ENCODE assay signal across 8 mouse cellular contexts in the genomic region with DNA sequence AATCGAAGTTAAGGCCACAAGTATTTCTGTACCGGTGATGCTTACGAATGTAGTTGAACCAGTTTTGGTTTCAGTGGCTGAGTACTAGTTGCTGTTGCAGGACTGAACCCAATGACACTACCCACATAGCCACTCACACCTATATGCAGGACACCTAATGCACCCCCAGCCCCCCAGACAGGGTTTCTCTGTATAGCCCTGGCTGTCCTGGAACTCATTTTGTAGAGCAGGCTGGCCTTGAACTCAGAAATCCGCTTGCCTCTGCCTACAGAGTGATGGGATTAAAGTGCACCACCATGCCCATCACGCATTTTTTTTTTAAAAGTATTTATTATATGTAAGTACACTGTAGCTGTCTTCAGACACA. TPM values are rescaled to one million over a fixed set of nuclear protein-coding genes. Genes with fewer than 3 reads are reported as not detected.
A peak's percentile ranks its signal among the peaks of the same experiment; 100 is the strongest.
DNase-seq lines count a peak whose midpoint lies in the region; ATAC-seq and TF ChIP-seq lines count a peak whose summit lies in the region.

No protein-coding gene starts in this region.

- peaks cover 32% of the 10 kb centered on the region for H3K36me3 ChIP-seq in forebrain, embryonic 12.5 days (replicated peaks)
- peaks cover 7% of the 10 kb centered on the region; the same call in 1 of the 2 replicates for H3K36me3 ChIP-seq in forebrain, embryonic 11.5 days (ENCODE audit: control insufficient read depth, insufficient read depth, low read length)
- peaks cover 46% of the 10 kb centered on the region for H3K36me3 ChIP-seq in megakaryocyte, embryonic 14.5 days (replicated peaks; ENCODE audit: low read length)
- H3K36me3 ChIP-seq in limb, embryonic 15.5 days: peaks cover 22% of the 10 kb centered on the region
- peaks cover 12% of the 10 kb centered on the region; the same call in 1 of the 2 replicates for H3K36me3 ChIP-seq in stomach, postnatal 0 days (ENCODE audit: control insufficient read depth, insufficient read depth, low read length)

- 57% methylated on average over 5 of the region's 5 CpGs for WGBS in forebrain, embryonic 12.5 days
- 66% methylated on average over 5 of the region's 5 CpGs for WGBS in forebrain, embryonic 11.5 days
- 57% methylated on average over 5 of the region's 5 CpGs for WGBS in limb, embryonic 15.5 days
- 50% methylated on average over 5 of the region's 5 CpGs for WGBS in stomach, postnatal 0 days

- DNase-seq in forebrain, embryonic 11.5 days (ENCODE audit: low spot score): no peak
- DNase-seq in stomach, postnatal 0 days (ENCODE audit: low spot score): no peak
- no peak for DNase-seq in left cerebral cortex, adult 8-10 months (ENCODE audit: low spot score in 2 of 2)
- no peak for DNase-seq in c-Kit-positive CD71-positive TER-119-positive erythroid progenitor cells, embryonic 14.5 days (ENCODE audit: low spot score)

- H3K4me2 ChIP-seq in forebrain, embryonic 12.5 days: peak overlapping the region; percentile 88
- no peak overlapping the region for H3K4me2 ChIP-seq in forebrain, embryonic 11.5 days (ENCODE audit: low read depth, low read length, severe bottlenecking)
- H3K4me2 ChIP-seq in limb, embryonic 15.5 days: no peak overlapping the region
- no peak overlapping the region for H3K4me2 ChIP-seq in stomach, postnatal 0 days (replicated peaks; ENCODE audit: low read depth)

- no peaks in the 10 kb centered on the region for H3K9me3 ChIP-seq in forebrain, embryonic 12.5 days
- H3K9me3 ChIP-seq in forebrain, embryonic 11.5 days (ENCODE audit: control insufficient read depth, low read length): no peaks in the 10 kb centered on the region
- H3K9me3 ChIP-seq in megakaryocyte, embryonic 14.5 days: no peaks in the 10 kb centered on the region
- no peaks in the 10 kb centered on the region for H3K9me3 ChIP-seq in limb, embryonic 15.5 days
- H3K9me3 ChIP-seq in stomach, postnatal 0 days (ENCODE audit: control insufficient read depth, low read length): no peaks in the 10 kb centered on the region

- H3K9ac ChIP-seq in forebrain, embryonic 12.5 days: peak overlapping the region; percentile 25; the same call in 1 of the 2 replicates
- H3K9ac ChIP-seq in forebrain, embryonic 11.5 days (ENCODE audit: low read length): no peak overlapping the region
- no peak overlapping the region for H3K9ac ChIP-seq in limb, embryonic 15.5 days
- no peak overlapping the region for H3K9ac ChIP-seq in stomach, postnatal 0 days (ENCODE audit: low read length)

- no peak for TF ChIP-seq CTCF in stomach, postnatal 0 days (IDR thresholded peaks at IDR 0.05; ENCODE audit: low read depth)

- peaks cover 32% of the 10 kb centered on the region for H3K27me3 ChIP-seq in forebrain, embryonic 12.5 days
- peaks cover 17% of the 10 kb centered on the region for H3K27me3 ChIP-seq in forebrain, embryonic 11.5 days (ENCODE audit: control insufficient read depth, insufficient read depth, low read length)
- peaks cover 6% of the 10 kb centered on the region for H3K27me3 ChIP-seq in megakaryocyte, embryonic 14.5 days (replicated peaks)
- H3K27me3 ChIP-seq in limb, embryonic 15.5 days: peaks cover 9% of the 10 kb centered on the region
- H3K27me3 ChIP-seq in stomach, postnatal 0 days (ENCODE audit: control insufficient read depth, insufficient read depth, low read length): no peaks in the 10 kb centered on the region

- H3K27ac ChIP-seq in forebrain, embryonic 12.5 days: peak overlapping the region; percentile 62
- H3K27ac ChIP-seq in forebrain, embryonic 11.5 days (ENCODE audit: low read depth, low read length): no peak overlapping the region
- H3K27ac ChIP-seq in limb, embryonic 15.5 days: peak overlapping the region; percentile 96
- peak overlapping the region; percentile 91; the same call in 1 of the 2 replicates for H3K27ac ChIP-seq in stomach, postnatal 0 days (replicated peaks)

- no peak for ATAC-seq in forebrain, embryonic 12.5 days (ENCODE audit: low FRiP score)
- ATAC-seq in forebrain, embryonic 11.5 days (replicated peaks; ENCODE audit: low FRiP score): no peak
- no peak for ATAC-seq in megakaryocyte, adult 5-6 weeks (ENCODE audit: poor library complexity, severe bottlenecking)
- ATAC-seq in limb, embryonic 15.5 days (ENCODE audit: insufficient number of reproducible peaks, low FRiP score, low TSS enrichment, low read depth): no peak
- ATAC-seq in stomach, postnatal 0 days (ENCODE audit: low FRiP score, low TSS enrichment): no peak

- peak overlapping the region; percentile 72; the same call in 1 of the 2 replicates for H3K4me3 ChIP-seq in forebrain, embryonic 12.5 days (replicated peaks)
- H3K4me3 ChIP-seq in forebrain, embryonic 11.5 days (ENCODE audit: low read depth, low read length): no peak overlapping the region
- peak overlapping the region; percentile 95 for H3K4me3 ChIP-seq in megakaryocyte, embryonic 14.5 days (replicated peaks)
- peak overlapping the region; percentile 76 for H3K4me3 ChIP-seq in limb, embryonic 15.5 days
- H3K4me3 ChIP-seq in stomach, postnatal 0 days (ENCODE audit: low read depth, low read length): no peak overlapping the region

- H3K4me1 ChIP-seq in forebrain, embryonic 12.5 days: peaks cover 56% of the 10 kb centered on the region
- peaks cover 20% of the 10 kb centered on the region for H3K4me1 ChIP-seq in forebrain, embryonic 11.5 days (replicated peaks; ENCODE audit: control insufficient read depth, insufficient read depth, low read length)
- peaks cover 79% of the 10 kb centered on the region for H3K4me1 ChIP-seq in megakaryocyte, embryonic 14.5 days
- peaks cover 63% of the 10 kb centered on the region for H3K4me1 ChIP-seq in limb, embryonic 15.5 days
- H3K4me1 ChIP-seq in stomach, postnatal 0 days (replicated peaks; ENCODE audit: control insufficient read depth, insufficient read depth): peaks cover 3% of the 10 kb centered on the region

- TF ChIP-seq EP300 in stomach, postnatal 0 days (optimal IDR thresholded peaks at IDR 0.05): no peak

RNA-seq across cellular contexts. Expression of a gene that starts 0.5 kb away (rescaled TPM):
- 126 and 127 TPM in 2 replicates for polyA plus RNA-seq in forebrain, embryonic 12.5 days (2016; fragmentation: Nextera tagmentation; extraction: Ambion mirVana)
- 113 and 123 TPM in 2 replicates for polyA plus RNA-seq in forebrain, embryonic 11.5 days (2014; fragmentation: Nextera tagmentation; extraction: Ambion mirVana)
- polyA plus RNA-seq in megakaryocyte, embryonic 14.5 days (2012; ENCODE audit: insufficient read depth, low replicate concordance): 135 and 319 TPM in 2 replicates
- total RNA-seq in megakaryocyte, adult 5-6 weeks (2015): 40.4 and 47.5 TPM in 2 replicates
- 37.3 and 43.7 TPM in 2 replicates for total RNA-seq in megakaryocyte, adult 5-6 weeks (2017)
- polyA plus RNA-seq in limb, embryonic 15.5 days (2015; fragmentation: Nextera tagmentation; extraction: Ambion mirVana): 136 and 149 TPM in 2 replicates
- polyA plus RNA-seq in stomach, postnatal 0 days (2015; fragmentation: Nextera tagmentation; extraction: Ambion mirVana): 119 and 122 TPM in 2 replicates
- total RNA-seq in left cerebral cortex, adult 8-10 months (2022): 100 to 1,000 TPM; 103 to 117 (median 109) TPM

RNA-seq across cellular contexts. Expression of a gene that starts 3.6 kb away (rescaled TPM):
- polyA plus RNA-seq in forebrain, embryonic 12.5 days (2016; fragmentation: Nextera tagmentation; extraction: Ambion mirVana): 692 and 734 TPM in 2 replicates
- 715 TPM in 2 replicates for polyA plus RNA-seq in forebrain, embryonic 11.5 days (2014; fragmentation: Nextera tagmentation; extraction: Ambion mirVana)
- polyA plus RNA-seq in megakaryocyte, embryonic 14.5 days (2012; ENCODE audit: insufficient read depth, low replicate concordance): 499 and 989 TPM in 2 replicates
- total RNA-seq in megakaryocyte, adult 5-6 weeks (2015): 2,237 and 2,370 TPM in 2 replicates
- 4,162 and 4,635 TPM in 2 replicates for total RNA-seq in megakaryocyte, adult 5-6 weeks (2017)
- polyA plus RNA-seq in limb, embryonic 15.5 days (2015; fragmentation: Nextera tagmentation; extraction: Ambion mirVana): 859 and 940 TPM in 2 replicates
- 951 and 966 TPM in 2 replicates for polyA plus RNA-seq in stomach, postnatal 0 days (2015; fragmentation: Nextera tagmentation; extraction: Ambion mirVana)
- total RNA-seq in left cerebral cortex, adult 8-10 months (2022): 1,000 to 10,000 TPM in 1 of 4 experiments, 100 to 1,000 TPM in 3; 847 to 1,003 (median 930) TPM

RNA-seq across cellular contexts. Expression of a gene that starts 14.1 kb away (rescaled TPM):
- 1.6 and 2.8 TPM in 2 replicates for polyA plus RNA-seq in forebrain, embryonic 12.5 days (2016; fragmentation: Nextera tagmentation; extraction: Ambion mirVana)
- 4.9 and 10.9 TPM in 2 replicates for polyA plus RNA-seq in forebrain, embryonic 11.5 days (2014; fragmentation: Nextera tagmentation; extraction: Ambion mirVana)
- not detected in 2 replicates for polyA plus RNA-seq in megakaryocyte, embryonic 14.5 days (2012; ENCODE audit: insufficient read depth, low replicate concordance)
- not detected in 2 replicates for total RNA-seq in megakaryocyte, adult 5-6 weeks (2015)
- not detected in 2 replicates for total RNA-seq in megakaryocyte, adult 5-6 weeks (2017)
- polyA plus RNA-seq in limb, embryonic 15.5 days (2015; fragmentation: Nextera tagmentation; extraction: Ambion mirVana): 91.2 and 97.7 TPM in 2 replicates
- 5.8 and 6.5 TPM in 2 replicates for polyA plus RNA-seq in stomach, postnatal 0 days (2015; fragmentation: Nextera tagmentation; extraction: Ambion mirVana)
- total RNA-seq in left cerebral cortex, adult 8-10 months (2022): 1 to 10 TPM in 2 of 4 experiments, under 1 TPM in 2; 0.94 to 1.6 (median 1.2) TPM

RNA-seq across cellular contexts. Expression of a gene that starts 19.9 kb away (rescaled TPM):
- 17.0 and 17.6 TPM in 2 replicates for polyA plus RNA-seq in forebrain, embryonic 12.5 days (2016; fragmentation: Nextera tagmentation; extraction: Ambion mirVana)
- 10.4 and 10.6 TPM in 2 replicates for polyA plus RNA-seq in forebrain, embryonic 11.5 days (2014; fragmentation: Nextera tagmentation; extraction: Ambion mirVana)
- polyA plus RNA-seq in megakaryocyte, embryonic 14.5 days (2012; ENCODE audit: insufficient read depth, low replicate concordance): not detected in 2 replicates
- not detected in 2 replicates for total RNA-seq in megakaryocyte, adult 5-6 weeks (2015)
- total RNA-seq in megakaryocyte, adult 5-6 weeks (2017): not detected in 2 replicates
- polyA plus RNA-seq in limb, embryonic 15.5 days (2015; fragmentation: Nextera tagmentation; extraction: Ambion mirVana): 6.9 and 9.6 TPM in 2 replicates
- polyA plus RNA-seq in stomach, postnatal 0 days (2015; fragmentation: Nextera tagmentation; extraction: Ambion mirVana): 2.4 and 2.8 TPM in 2 replicates
- total RNA-seq in left cerebral cortex, adult 8-10 months (2022): 100 to 1,000 TPM; 271 to 280 (median 273) TPM

RNA-seq across cellular contexts. Expression of a gene that starts 20.5 kb away (rescaled TPM):
- polyA plus RNA-seq in forebrain, embryonic 12.5 days (2016; fragmentation: Nextera tagmentation; extraction: Ambion mirVana): 309 and 314 TPM in 2 replicates
- 268 and 290 TPM in 2 replicates for polyA plus RNA-seq in forebrain, embryonic 11.5 days (2014; fragmentation: Nextera tagmentation; extraction: Ambion mirVana)
- polyA plus RNA-seq in megakaryocyte, embryonic 14.5 days (2012; ENCODE audit: insufficient read depth, low replicate concordance): 3,667 and 5,102 TPM in 2 replicates
- 75.1 and 75.3 TPM in 2 replicates for total RNA-seq in megakaryocyte, adult 5-6 weeks (2015)
- 146 and 166 TPM in 2 replicates for total RNA-seq in megakaryocyte, adult 5-6 weeks (2017)
- polyA plus RNA-seq in limb, embryonic 15.5 days (2015; fragmentation: Nextera tagmentation; extraction: Ambion mirVana): 274 and 278 TPM in 2 replicates
- polyA plus RNA-seq in stomach, postnatal 0 days (2015; fragmentation: Nextera tagmentation; extraction: Ambion mirVana): 179 and 188 TPM in 2 replicates
- total RNA-seq in left cerebral cortex, adult 8-10 months (2022): 100 to 1,000 TPM; 419 to 440 (median 422) TPM

Comparison
In these comparisons a context has a peak if more than half of its experiments do, and no peak if none do; other contexts are left out.
1. H3K4me3 ChIP-seq: peak in forebrain, embryonic 12.5 days (single experiment), megakaryocyte, embryonic 14.5 days (single experiment) and limb, embryonic 15.5 days (single experiment); none in forebrain, embryonic 11.5 days (single experiment) and stomach, postnatal 0 days (single experiment).